Mouse (Mus musculus) T-helper 1 cell (primary cell): ENCODE results near the gene Tbx3.

ENCODE experiments used
- in situ Hi-C: fragments of 300-600 bp; cut with MboI, MseI; formaldehyde crosslinking; loops from one replicate; pipeline ENCODE4 v1.15.1; 2025; ENCODE audit warnings: high pct_unique_total_duplicates

The Tbx3 gene

GRCm38 (mm10) chr5:119661474-119661873 is 9.0 kb upstream of the Tbx3 start:
- in situ Hi-C loops: no loop called here

- in situ Hi-C loops: no loop called here
Measured at GRCm38 (mm10) chr5:119662326-119662725, 8.1 kb upstream of the Tbx3 start.

GRCm38 (mm10) chr5:119662731-119663130 is 7.7 kb upstream of the Tbx3 start:
- in situ Hi-C loops: no loop called here

GRCm38 (mm10) chr5:119663241-119663640 is 7.2 kb upstream of the Tbx3 start:
- in situ Hi-C loops: no loop called here

GRCm38 (mm10) chr5:119663747-119664146 is 6.7 kb upstream of the Tbx3 start:
- in situ Hi-C loops: no loop called here

GRCm38 (mm10) chr5:119665739-119666138 is 4.7 kb upstream of the Tbx3 start:
- in situ Hi-C loops: no loop called here

GRCm38 (mm10) chr5:119667356-119667940 is 3.0 kb upstream of the Tbx3 start:
- in situ Hi-C loops: no loop called here

GRCm38 (mm10) chr5:119668191-119668912 is 2.1 kb upstream of the Tbx3 start:
- in situ Hi-C loops: no loop called here

GRCm38 (mm10) chr5:119668913-119669411 is 1.5 kb upstream of the Tbx3 start:
- in situ Hi-C loops: no loop called here

- in situ Hi-C loops: no loop called here
Measured at GRCm38 (mm10) chr5:119669741-119670565, 516 bp upstream of the Tbx3 start.

- in situ Hi-C loops: no loop called here
Measured at GRCm38 (mm10) chr5:119671124-119671801, 794 bp downstream of the Tbx3 start.

GRCm38 (mm10) chr5:119671965-119672347 is 1.5 kb downstream of the Tbx3 start:
- in situ Hi-C loops: no loop called here

- in situ Hi-C loops: no loop called here
Measured at GRCm38 (mm10) chr5:119672348-119672983, 2.0 kb downstream of the Tbx3 start.

GRCm38 (mm10) chr5:119672984-119673600 is 2.6 kb downstream of the Tbx3 start:
- in situ Hi-C loops: no loop called here

- in situ Hi-C loops: no loop called here
Measured at GRCm38 (mm10) chr5:119673716-119674605, 3.5 kb downstream of the Tbx3 start.

- in situ Hi-C loops: loop anchor here (25.0 kb wide), 1 partner anchor 1062 kb away; no protein-coding TSS in a partner anchor
Measured at GRCm38 (mm10) chr5:119674606-119675330, 4.3 kb downstream of the Tbx3 start.

GRCm38 (mm10) chr5:119676245-119676644 is 5.8 kb downstream of the Tbx3 start:
- in situ Hi-C loops: loop anchor here (25.0 kb wide), 1 partner anchor 1064 kb away; no protein-coding TSS in a partner anchor

- in situ Hi-C loops: loop anchor here (25.0 kb wide), 1 partner anchor 1066 kb away; no protein-coding TSS in a partner anchor
Measured at GRCm38 (mm10) chr5:119678516-119678915, 8.0 kb downstream of the Tbx3 start.

- in situ Hi-C loops: loop anchor here (25.0 kb wide), 1 partner anchor 1067 kb away; no protein-coding TSS in a partner anchor
Measured at GRCm38 (mm10) chr5:119679084-119679483, 8.6 kb downstream of the Tbx3 start.
